Mouse (Mus musculus): Measurements from ENCODE around the gene Satb2.

DNA sequence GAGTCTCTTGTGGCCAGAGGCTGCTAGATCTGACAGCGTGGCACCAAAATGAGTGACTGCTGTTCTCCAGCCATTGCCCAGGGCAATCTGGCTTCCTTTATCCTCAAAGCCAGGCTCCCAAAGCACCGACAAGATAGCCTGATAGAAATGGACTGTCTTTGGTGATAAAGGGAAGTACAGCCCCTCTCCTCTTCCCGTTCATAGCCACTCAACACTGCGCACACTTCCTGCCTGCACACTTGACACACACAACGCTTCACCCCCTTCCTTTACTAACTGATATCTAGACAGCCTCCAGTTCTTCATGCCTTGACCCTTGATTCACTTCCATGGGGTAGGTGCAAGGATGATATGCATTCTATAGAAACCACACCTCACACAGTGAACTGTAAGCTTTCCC lies 13.9 kb upstream of the Satb2 start:
- TF ChIP-seq CTCF (IDR thresholded peaks at IDR 0.05): no peak
- no peak for TF ChIP-seq EP300 (IDR thresholded peaks at IDR 0.05)
